Mouse (Mus musculus): Measurements from ENCODE around the gene Ankrd35.

Ankrd35 gene

DNA sequence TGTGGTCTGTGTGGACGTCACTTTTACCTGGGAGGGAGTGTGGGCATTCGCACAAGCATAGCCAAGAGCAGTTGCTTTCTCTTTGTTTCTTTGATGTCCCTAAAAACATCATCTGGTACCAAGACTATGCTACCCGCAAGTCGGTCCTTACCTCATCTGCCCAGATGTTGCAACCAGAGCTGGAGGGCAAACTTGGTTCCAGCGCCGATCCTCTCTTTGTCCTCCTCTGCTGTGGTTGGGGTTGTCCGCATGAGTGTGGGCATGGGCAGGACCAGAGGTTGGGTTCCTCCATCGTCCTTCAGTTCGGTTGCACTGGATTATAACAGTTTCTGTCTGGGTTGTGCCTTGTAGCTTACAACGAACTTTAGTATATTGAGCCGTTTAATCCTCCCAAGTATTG lies 36.3 kb downstream of the Ankrd35 start:
- DNase-seq (ENCODE audit: low read depth), result no peak

- no peak for DNase-seq (ENCODE audit: low read depth)
Measured at GRCm38 (mm10) chr3:96706984-96707383, 37.1 kb downstream of the Ankrd35 start.

DNA sequence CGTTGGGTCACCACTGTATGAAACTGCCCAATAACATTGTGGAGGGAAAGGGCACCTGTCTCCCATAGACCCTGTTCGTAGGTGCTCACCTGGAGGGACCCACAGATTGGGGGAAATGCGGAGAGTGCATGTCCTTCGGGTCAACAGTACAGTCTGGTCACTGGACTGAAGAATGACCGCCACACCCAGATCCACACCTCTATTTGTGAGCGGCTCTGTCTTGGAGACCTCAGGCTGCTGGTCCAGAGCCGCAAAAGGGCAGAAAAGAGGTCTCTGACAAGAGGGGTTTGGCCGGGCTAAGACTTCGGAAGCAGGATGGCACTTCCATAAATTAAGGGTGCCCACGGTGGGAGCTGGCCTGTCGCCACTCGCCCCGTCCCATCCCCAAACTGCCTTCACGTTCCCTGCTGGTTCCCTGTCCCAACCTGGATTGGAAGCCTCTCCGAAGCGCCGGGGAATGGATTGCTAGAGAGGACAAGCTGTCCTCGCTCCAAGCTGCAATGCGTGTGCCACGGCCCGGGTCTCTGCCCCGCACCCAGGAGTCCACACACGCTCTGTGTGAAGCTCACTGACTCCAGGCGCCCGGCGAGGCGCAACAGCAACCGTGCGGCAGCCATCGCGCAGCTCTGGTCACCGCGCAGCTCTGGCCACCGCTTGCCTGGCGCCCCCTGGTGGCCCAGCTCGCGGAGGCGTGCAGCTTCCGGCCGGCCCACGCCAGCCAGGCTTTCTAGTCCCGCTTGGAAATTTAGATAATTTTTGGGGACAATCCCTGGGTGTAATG lies 38.2 kb downstream of the Ankrd35 start, which contains the start of gene Nudt17:
TSS of gene Nudt17 (minus strand) at position 660 of the 781 bp plus-strand sequence.
- DNase-seq (ENCODE audit: low read depth), result peak; percentile 65

DNA sequence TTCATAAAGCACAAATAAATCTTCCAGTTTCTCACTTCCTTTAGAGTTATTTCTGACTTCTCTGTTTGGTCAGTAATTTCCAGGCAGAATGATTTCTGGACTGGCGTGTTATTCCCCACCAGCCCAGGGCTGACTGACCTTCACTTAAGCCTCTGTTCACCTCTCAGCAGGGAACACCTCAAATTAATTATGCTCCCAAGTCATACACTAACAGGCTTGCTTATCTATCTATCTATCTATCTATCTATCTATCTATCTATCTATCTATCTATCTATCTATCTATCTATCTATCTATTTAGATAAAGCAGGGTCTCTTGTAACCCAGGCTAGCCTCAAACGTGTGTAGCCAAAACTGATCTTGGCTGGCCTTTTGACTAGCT lies 38.7 kb downstream of the Ankrd35 start:
- DNase-seq (ENCODE audit: low read depth), result no peak

- DNase-seq (ENCODE audit: low read depth), result no peak
Measured at GRCm38 (mm10) chr3:96714286-96714685, 44.4 kb downstream of the Ankrd35 start.

GRCm38 (mm10) chr3:96715854-96716253 lies 45.9 kb downstream of the Ankrd35 start:
- peak; percentile 70 for DNase-seq (ENCODE audit: low read depth)

GRCm38 (mm10) chr3:96719173-96719572 lies 49.2 kb downstream of the Ankrd35 start:
- DNase-seq (ENCODE audit: low read depth), result peak; percentile 47

GRCm38 (mm10) chr3:96727343-96727827 lies 57.5 kb downstream of the Ankrd35 start, which contains the start of the genes Polr3c and Rnf115:
Gene Polr3c (minus strand): TSS chr3:96727628.
Gene Rnf115 (plus strand): TSS chr3:96727664.
- DNase-seq (ENCODE audit: low read depth), result peak; percentile 93

DNA sequence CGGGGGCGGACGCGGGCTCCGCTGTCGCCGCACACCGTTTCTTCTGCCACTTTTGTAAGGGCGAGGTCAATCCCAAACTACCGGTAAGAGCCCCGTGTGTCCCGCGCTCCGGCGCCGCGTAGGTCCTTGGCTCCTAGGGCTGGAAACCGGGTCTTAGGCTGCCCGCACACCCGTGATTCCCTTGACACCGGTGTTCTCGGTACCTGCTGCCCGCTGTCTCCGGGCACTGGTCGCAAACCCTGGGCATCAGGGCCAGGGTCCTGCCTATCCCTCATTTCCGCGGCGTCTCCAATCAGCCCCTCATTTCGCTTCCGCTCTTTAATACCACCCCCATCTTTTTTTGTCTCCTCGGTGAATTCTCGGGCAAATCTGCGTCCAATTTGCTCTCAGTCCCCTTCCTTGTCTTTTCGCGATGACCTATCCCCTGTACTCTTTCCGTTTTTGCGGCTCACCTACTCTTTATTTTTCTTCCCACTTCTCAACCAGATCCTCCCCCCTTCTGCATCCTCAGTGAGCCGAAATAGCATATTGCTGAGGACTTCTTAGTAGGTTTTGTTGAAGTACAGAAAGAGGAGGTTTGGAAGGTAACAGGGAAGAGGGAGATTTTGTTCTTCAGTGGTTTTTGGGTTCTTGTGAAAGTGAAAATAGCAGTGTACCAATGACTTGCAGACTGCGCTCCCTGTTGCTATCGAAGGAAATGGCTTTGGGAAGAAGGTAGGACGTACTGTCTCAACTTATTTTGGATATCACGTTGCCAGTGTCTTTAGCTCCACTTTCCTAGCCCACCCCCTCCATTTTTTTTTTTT lies 58.1 kb downstream of the Ankrd35 start:
- peak; percentile 71 for DNase-seq (ENCODE audit: low read depth)

- no peak for DNase-seq (ENCODE audit: low read depth)
Measured at GRCm38 (mm10) chr3:96728634-96729402, 58.9 kb downstream of the Ankrd35 start.

DNA sequence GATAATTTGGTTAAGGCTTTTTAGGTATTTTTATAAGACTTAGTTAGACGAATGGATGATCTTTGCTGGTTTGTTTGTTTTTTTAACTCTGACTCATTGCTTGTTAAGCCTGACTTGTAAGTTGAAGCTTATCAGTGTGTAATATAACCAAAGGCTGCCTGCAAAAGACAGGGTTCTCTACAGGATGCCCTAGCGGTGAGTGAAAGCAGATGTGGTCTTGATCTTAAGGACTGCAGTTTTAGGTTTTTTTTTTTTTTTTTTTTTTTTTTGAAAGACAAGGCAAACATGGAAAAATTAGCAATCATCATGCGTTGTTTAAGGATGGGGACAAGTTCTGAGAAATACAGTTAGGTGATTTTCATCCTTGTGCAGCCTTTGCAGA lies 59.5 kb downstream of the Ankrd35 start:
- peak; percentile 91 for DNase-seq (ENCODE audit: low read depth)

- DNase-seq (ENCODE audit: low read depth), result no peak
Measured at GRCm38 (mm10) chr3:96730785-96731184, 60.9 kb downstream of the Ankrd35 start.

GRCm38 (mm10) chr3:96733984-96734383 lies 64.1 kb downstream of the Ankrd35 start:
- no peak for DNase-seq (ENCODE audit: low read depth)

DNA sequence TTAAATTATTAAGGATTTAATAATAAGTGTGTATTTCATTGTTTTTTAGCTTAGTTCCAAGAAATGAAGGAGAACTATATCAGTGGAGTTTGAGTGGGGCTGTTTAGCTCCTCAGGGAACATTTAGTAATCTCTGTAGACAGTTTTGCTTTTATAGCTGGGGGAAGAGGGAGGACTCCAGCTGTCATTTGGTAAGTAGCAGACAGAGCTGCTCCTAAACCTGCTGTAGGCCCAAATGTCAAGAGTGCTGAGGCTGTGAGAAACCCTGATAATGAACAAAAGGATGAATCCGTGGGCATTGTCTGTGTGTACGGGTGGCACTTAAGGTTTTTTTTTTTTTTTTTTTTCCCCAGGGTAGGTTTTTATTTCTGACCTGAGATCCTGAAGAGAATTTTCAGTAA lies 65.3 kb downstream of the Ankrd35 start:
- no peak for DNase-seq (ENCODE audit: low read depth)

- peak; percentile 77 for DNase-seq (ENCODE audit: low read depth)
Measured at GRCm38 (mm10) chr3:96737013-96737740, 67.2 kb downstream of the Ankrd35 start.

DNA sequence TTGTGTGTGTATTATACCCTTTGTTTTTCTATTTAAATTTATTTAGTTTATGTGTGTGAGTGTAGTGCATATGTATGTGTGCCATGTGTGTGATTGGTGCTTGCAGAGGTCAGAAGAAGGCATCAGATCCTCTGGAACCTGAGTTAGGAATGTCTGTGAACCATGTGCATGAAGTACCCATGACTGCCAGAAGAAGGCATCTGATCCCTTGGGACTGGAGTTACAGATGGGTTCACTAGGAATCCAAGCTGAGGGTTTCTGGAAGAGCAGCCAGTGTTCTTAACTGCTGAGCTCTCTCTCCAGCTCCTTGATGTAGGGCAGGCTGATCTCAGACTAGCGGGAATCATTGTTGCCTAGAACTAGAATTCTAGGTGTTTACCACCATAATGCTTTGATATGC lies 68.1 kb downstream of the Ankrd35 start:
- DNase-seq (ENCODE audit: low read depth), result peak; percentile 29

DNA sequence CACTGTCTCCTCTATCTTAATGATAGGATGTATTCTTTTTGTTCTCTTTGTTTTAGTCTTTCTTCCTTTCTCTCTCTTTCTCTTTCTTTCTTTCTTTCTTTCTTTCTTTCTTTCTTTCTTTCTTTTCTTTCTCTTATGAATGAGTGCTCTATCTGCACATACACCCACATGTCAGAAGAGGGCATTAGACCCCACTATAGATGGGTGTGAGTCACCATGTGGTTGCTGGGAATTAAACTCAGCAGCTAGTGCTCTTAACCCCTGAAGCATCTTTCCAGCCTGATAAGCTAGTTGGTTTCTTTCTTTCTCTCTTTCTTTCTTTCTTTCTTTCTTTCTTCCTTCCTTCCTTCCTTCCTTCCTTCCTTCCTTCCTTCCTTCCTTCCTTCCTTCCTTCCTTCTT lies 70.3 kb downstream of the Ankrd35 start:
- DNase-seq (ENCODE audit: low read depth), result peak; percentile 71
